Mouse (Mus musculus) limb, embryonic 10.5 days (tissue): Measurements from ENCODE around the gene Mbtd1. TPM values are rescaled to one million over a fixed set of nuclear protein-coding genes. Genes with fewer than 3 reads are reported as not detected.
"Not testable (repeated sequence)": the region's sequence is repeated elsewhere in the genome, so short reads cannot be mapped to it uniquely, and the experiment has no call there.

ENCODE experiments used
- DNase-seq: peaks from one replicate; pipeline ENCODE4 v3.0.0-alpha.2; 2017; ENCODE audit warnings: low spot score
- H3K27ac ChIP-seq: fragments of 300-500 bp; sonication (generic); 2 replicates; pipeline ENCODE4 v1.5.1; 2016; ENCODE audit warnings: mild to moderate bottlenecking
- H3K27me3 ChIP-seq: fragments of 300-500 bp; sonication (generic); 2 replicates; pipeline ENCODE4 v1.6.1; 2016; ENCODE audit warnings: low read depth, mild to moderate bottlenecking; ENCODE audit not compliant: poor library complexity, severe bottlenecking
- H3K36me3 ChIP-seq: fragments of 300-500 bp; sonication (generic); 2 replicates; pipeline ENCODE4 v1.6.1; 2016; ENCODE audit warnings: mild to moderate bottlenecking, moderate library complexity
- H3K4me1 ChIP-seq: fragments of 300-500 bp; sonication (generic); 2 replicates; pipeline ENCODE4 v1.6.1; 2016
- H3K4me3 ChIP-seq: fragments of 300-500 bp; sonication (generic); 2 replicates; pipeline ENCODE4 v1.5.1; 2016; ENCODE audit warnings: mild to moderate bottlenecking, moderate library complexity
- H3K9me3 ChIP-seq: fragments of 300-500 bp; sonication (generic); replicated peaks from 2 replicates; pipeline ENCODE4 v1.6.1; 2016; ENCODE audit warnings: mild to moderate bottlenecking
- WGBS: fragments of 180-500 bp; shearing (Covaris S2); methylation state at CpG from one replicate; pipeline ENCODE4 v1.1.7; 2016; 5-methylcytosine and 5-hydroxymethylcytosine counted together
- polyA plus RNA-seq: library from polyadenylated mRNA; unstranded; fragments of >200 nt; fragmentation: Nextera tagmentation; extraction: Ambion mirVana; gene quantifications from 2 replicates; pipeline ENCODE4 v1.2.1, GENCODE M21; 2016

Mbtd1 gene
- polyA plus RNA-seq, 1 experiment from 2014 or later = 43.1 TPM

DNA sequence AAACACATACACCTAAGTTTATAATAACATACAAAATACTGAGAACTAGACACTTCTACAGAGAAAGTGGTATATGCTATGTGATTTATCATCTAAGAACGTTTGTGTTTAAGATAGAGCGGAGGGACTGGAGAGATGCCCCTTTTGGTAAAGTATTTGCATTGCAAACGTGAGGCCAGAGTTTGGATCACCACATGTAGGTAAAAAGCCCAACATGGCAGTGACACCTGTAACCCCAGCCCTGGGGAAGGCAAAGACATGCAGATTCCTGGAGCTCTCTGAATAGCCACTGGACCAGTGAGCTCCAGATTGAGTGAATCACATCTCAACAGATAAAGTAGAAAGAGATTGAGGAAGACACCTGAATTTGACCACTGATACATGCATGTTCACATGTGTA, 12.1 kb downstream of the Mbtd1 start:
- no peaks in the 10 kb centered on the region for H3K9me3 ChIP-seq
- no peak overlapping the region for H3K4me3 ChIP-seq
- H3K27ac ChIP-seq = no peak overlapping the region
- no peaks in the 10 kb centered on the region for H3K4me1 ChIP-seq
- WGBS = 86% methylated on average over 3 of the region's 3 CpGs
- no peak for DNase-seq
- peaks cover 54% of the 10 kb centered on the region for H3K36me3 ChIP-seq
- H3K27me3 ChIP-seq = no peaks in the 10 kb centered on the region

DNA sequence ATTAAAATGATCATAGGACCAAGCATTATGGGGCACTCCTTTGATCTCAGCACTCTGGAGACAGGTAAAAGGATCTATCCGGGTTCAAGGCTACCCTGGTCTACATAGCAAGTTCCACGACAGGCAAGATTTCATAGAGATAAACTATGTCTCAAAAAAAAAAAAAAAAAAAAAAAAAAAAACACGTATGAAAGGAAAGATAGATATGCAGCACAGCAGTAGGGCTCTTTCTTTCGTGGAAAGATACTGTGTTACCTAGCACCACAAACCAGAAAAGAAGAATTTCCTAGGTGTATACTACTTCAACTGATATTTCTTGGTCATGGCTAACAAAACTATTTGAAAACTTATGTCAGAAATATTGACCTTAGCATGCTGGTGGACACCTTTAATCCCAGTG, 21.2 kb downstream of the Mbtd1 start:
- no peaks in the 10 kb centered on the region for H3K27me3 ChIP-seq
- 94% methylated on average over 4 of the region's 4 CpGs for WGBS
- H3K4me1 ChIP-seq = no peaks in the 10 kb centered on the region
- no peaks in the 10 kb centered on the region for H3K9me3 ChIP-seq
- DNase-seq = no peak
- peaks cover 79% of the 10 kb centered on the region for H3K36me3 ChIP-seq
- no peak overlapping the region for H3K27ac ChIP-seq
- H3K4me3 ChIP-seq = no peak overlapping the region

DNA sequence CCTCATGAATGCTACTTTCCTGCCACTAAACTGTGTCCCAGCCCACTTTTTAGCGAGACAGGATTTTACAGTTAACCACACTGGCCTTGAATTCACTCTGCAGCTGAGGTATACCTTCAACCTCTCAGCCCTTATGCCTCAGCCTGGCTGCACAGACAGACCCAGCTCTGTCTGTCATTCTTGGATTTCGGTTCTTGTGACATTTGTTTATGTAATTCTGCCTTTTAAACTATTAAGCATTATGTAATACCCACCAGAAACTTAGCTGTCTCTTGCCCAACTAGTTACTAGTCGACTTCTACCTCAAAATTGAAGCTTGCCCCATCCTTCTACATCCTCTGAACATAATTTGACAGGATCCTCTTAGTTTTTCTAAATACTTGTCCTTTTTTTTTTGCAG, 22.2 kb downstream of the Mbtd1 start:
- Histone ChIP-seq H3K4me3 (no peak overlapping the region), H3K36me3 (peaks cover 88% of the 10 kb centered on the region), H3K9me3 (no peaks in the 10 kb centered on the region), H3K4me1 (no peaks in the 10 kb centered on the region), H3K27ac (no peak overlapping the region), H3K27me3 (no peaks in the 10 kb centered on the region)
- DNase-seq = no peak
- WGBS = 94% methylated on average over 3 of the region's 3 CpGs

DNA sequence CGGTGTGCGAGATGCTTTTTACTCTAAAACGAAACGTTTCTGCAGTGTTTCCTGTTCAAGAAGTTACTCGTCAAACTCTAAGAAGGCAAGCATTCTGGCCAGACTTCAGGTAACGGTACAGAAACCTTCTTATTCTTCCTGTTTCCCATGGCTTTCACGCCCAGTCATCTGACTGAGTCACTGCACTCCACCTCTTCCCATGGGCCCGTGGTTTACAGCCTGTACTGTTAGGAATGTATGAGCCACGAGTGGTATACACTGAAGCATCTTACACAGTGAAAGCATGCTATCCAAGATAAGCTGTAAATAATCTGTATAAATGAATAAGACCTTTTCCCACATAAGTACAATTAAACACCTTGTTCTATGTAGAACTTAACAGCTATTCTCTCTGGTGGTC, 23.2 kb downstream of the Mbtd1 start:
- Histone ChIP-seq H3K27me3 (no peaks in the 10 kb centered on the region), H3K27ac (no peak overlapping the region), H3K4me3 (no peak overlapping the region), H3K36me3 (peaks cover 95% of the 10 kb centered on the region), H3K9me3 (no peaks in the 10 kb centered on the region), H3K4me1 (no peaks in the 10 kb centered on the region)
- whole genome bisulfite sequencing = 93% methylated on average over 9 of the region's 9 CpGs
- no peak for DNase-seq

GRCm38 (mm10) chr11:93911603-93912002, 26.0 kb downstream of the Mbtd1 start:
- H3K4me1 ChIP-seq = no peaks in the 10 kb centered on the region

DNA sequence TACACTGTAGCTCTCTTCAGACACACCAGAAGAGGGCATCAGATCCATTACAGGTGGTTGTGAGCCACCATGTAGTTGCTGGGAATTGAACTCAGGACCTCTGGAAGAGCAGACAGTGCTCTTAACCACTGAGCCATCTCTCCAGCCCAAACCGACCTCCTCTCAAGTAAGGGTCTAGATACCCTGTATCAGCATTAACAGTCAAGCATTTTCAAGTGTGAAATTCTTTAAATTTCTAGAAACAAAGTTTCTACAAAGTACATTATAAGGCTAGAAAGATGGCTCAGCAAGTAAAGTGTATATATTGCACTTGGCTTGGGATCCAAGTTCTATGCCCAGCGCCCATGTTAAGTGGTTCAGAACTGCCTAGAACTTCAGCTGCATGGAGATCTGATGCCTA, 29.4 kb downstream of the Mbtd1 start:
- H3K27ac ChIP-seq, H3K4me3 ChIP-seq, H3K4me1 ChIP-seq, H3K9me3 ChIP-seq, DNase-seq, H3K27me3 ChIP-seq: not testable (repeated sequence)
- 90% methylated on average over 2 of the region's 2 CpGs for WGBS
- H3K36me3 ChIP-seq = peaks cover 98% of the 10 kb centered on the region

More at GRCm38 (mm10) chr11:93911603-93912002, 26.0 kb downstream of the Mbtd1 start:
- 93% methylated on average over 3 of the region's 3 CpGs for WGBS
- Histone ChIP-seq H3K27ac (no peak overlapping the region), H3K27me3 (no peaks in the 10 kb centered on the region), H3K4me3 (no peak overlapping the region), H3K9me3 (no peaks in the 10 kb centered on the region), H3K36me3 (peaks cover 100% of the 10 kb centered on the region)
- DNase-seq = no peak

- Histone ChIP-seq H3K27me3 (no peaks in the 10 kb centered on the region), H3K36me3 (peaks cover 99% of the 10 kb centered on the region), H3K27ac (no peak overlapping the region), H3K4me1 (no peaks in the 10 kb centered on the region), H3K4me3 (no peak overlapping the region), H3K9me3 (no peaks in the 10 kb centered on the region)
- DNase-seq = no peak
Observed at GRCm38 (mm10) chr11:93929106-93929505, 43.5 kb downstream of the Mbtd1 start.

DNA sequence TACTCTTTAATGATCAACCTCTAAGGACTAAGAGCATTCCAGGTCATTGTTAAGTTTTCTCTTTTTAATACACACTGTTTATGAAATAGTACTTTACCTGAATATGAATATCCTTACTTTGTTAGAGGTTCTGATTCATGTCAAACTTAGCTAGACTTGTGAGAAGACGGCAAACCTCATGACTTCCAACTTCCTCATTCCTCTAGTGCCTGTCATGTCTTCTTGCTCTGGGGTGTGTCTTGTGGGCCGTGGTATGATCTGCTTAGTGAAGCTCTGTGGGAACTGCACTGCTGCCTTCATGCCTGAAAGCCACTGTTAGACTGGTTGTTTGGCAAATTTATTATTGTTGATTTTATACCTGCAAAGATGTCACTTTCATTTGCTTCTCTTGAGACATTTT, 55.3 kb downstream of the Mbtd1 start:
- Histone ChIP-seq H3K9me3 (no peaks in the 10 kb centered on the region), H3K4me1 (peaks cover 18% of the 10 kb centered on the region), H3K36me3 (peaks cover 71% of the 10 kb centered on the region), H3K27me3 (no peaks in the 10 kb centered on the region), H3K27ac (no peak overlapping the region), H3K4me3 (no peak overlapping the region)
- no peak for DNase-seq
- WGBS = 93% methylated on average over 2 of the region's 2 CpGs

DNA sequence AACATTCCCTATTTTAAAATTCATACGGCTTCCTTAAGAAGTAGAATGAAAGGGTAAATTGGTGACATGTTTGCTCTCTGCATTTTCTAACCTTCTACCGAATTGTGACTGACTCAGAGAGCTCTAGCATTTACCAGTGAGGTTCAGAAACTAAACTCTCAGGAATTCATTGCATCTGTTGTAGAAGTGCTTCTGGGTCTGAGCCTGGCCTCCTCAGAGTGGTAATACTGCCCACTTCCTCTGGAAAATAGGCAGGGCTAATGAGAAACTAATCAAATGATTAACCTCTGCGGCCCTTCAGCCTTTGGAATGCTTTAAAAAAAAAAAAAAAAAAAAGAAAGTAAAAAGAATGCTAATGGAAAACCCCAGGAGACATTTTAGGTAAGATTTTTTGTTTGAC, 59.3 kb downstream of the Mbtd1 start:
- no peaks in the 10 kb centered on the region for H3K27me3 ChIP-seq
- H3K4me1 ChIP-seq = peaks cover 35% of the 10 kb centered on the region
- H3K4me3 ChIP-seq = no peak overlapping the region
- H3K9me3 ChIP-seq = no peaks in the 10 kb centered on the region
- 49% methylated on average over 3 of the region's 3 CpGs for WGBS
- no peak for DNase-seq
- peaks cover 58% of the 10 kb centered on the region for H3K36me3 ChIP-seq
- no peak overlapping the region for H3K27ac ChIP-seq

DNA sequence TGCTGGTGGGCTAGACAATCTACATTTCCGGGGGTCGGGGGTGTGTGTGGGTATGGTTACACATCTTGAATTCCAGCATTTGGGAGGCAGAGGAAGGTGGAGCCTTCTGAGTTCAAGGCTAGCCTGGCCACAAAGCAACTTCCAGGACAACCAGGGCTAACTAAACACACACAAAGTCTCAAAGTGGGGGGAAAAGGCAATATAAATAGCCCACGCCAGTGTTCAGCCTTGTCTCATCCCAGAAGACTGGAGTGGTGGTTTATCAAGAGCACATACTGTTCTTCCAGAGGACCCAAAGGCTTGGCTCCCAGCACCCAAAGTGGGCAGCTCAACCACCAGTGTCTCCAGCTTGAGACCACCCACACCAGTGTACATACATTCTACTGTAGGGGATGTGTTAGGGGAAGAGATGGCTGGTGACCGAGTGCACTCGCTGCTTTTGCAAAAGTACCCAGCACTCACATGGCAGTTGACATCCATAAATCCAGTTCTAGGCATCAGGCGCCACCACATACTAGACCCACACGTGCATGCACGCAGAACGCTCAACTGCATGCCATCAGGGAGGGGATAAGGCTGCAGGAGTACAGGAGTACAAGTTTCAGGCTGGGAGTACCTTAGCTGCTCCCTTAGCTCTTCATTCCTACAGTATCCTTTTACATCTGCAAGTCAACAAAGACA, 63.4 kb downstream of the Mbtd1 start:
- Histone ChIP-seq H3K27me3 (no peaks in the 10 kb centered on the region), H3K27ac (no peak overlapping the region), H3K4me3 (no peak overlapping the region), H3K9me3 (no peaks in the 10 kb centered on the region), H3K36me3 (peaks cover 64% of the 10 kb centered on the region), H3K4me1 (peaks cover 51% of the 10 kb centered on the region)
- DNase-seq = peak; percentile 26
- WGBS = 92% methylated on average over 9 of the region's 9 CpGs

DNA sequence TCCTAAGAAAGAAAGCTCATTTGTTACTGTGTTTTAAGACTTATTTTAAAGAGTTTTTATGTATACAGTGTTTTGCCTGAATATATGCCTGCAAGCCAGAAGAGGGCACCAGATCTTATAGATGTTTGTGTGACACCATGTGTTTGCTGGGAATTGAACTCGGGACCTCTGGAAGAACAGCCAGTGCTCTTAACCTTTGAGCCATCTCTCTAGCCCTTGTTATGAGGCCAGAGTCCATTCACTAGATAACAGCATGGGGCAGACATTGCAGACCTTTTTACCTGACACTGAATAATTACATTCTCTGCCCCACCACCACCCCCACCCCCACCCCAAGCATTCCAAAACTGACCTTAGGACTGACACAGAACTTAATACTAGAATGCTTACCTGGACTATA, 64.4 kb downstream of the Mbtd1 start:
- no peak overlapping the region for H3K4me3 ChIP-seq
- DNase-seq = no peak
- peaks cover 66% of the 10 kb centered on the region for H3K36me3 ChIP-seq
- peaks cover 49% of the 10 kb centered on the region for H3K4me1 ChIP-seq
- 94% methylated on average over 1 of the region's 1 CpGs for WGBS
- H3K27ac ChIP-seq = no peak overlapping the region
- no peaks in the 10 kb centered on the region for H3K9me3 ChIP-seq
- no peaks in the 10 kb centered on the region for H3K27me3 ChIP-seq

DNA sequence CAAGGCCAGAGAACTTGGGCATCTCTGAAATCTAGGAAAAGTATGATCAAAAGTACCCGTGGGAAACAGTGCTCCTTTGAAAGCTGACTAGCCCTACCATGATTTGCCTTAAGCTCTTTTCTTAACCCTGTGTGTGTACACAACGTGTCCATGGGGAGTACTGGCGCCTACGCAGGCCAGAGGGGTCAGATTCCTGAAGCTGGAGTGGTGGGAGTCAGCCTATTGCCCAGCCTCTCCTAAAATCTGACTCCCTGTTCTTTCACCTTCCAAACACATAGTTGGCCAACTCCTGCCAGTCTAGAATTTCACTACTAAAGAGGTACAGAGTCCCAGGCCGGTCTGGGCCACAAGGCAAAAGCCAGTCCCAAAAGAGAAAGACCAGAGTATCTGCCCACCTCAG, 66.7 kb downstream of the Mbtd1 start:
- Histone ChIP-seq H3K9me3 (no peaks in the 10 kb centered on the region), H3K4me1 (peaks cover 55% of the 10 kb centered on the region), H3K27ac (no peak overlapping the region), H3K36me3 (peaks cover 72% of the 10 kb centered on the region), H3K4me3 (peak overlapping the region; percentile 8; the same call in 1 of the 2 replicates), H3K27me3 (no peaks in the 10 kb centered on the region)
- no peak for DNase-seq
- 87% methylated on average over 5 of the region's 5 CpGs for WGBS

- peak overlapping the region; percentile 93 for H3K27ac ChIP-seq
- no peaks in the 10 kb centered on the region for H3K27me3 ChIP-seq
- no peak for DNase-seq
- peaks cover 46% of the 10 kb centered on the region for H3K4me1 ChIP-seq
- peak overlapping the region; percentile 85 for H3K4me3 ChIP-seq
- 54% methylated on average over 13 of the region's 13 CpGs for WGBS
- peaks cover 74% of the 10 kb centered on the region for H3K36me3 ChIP-seq
- no peaks in the 10 kb centered on the region for H3K9me3 ChIP-seq
Observed at GRCm38 (mm10) chr11:93954738-93955255, 69.1 kb downstream of the Mbtd1 start.
